Mouse (Mus musculus): Measurements from ENCODE around the gene Olfr74.

DNA sequence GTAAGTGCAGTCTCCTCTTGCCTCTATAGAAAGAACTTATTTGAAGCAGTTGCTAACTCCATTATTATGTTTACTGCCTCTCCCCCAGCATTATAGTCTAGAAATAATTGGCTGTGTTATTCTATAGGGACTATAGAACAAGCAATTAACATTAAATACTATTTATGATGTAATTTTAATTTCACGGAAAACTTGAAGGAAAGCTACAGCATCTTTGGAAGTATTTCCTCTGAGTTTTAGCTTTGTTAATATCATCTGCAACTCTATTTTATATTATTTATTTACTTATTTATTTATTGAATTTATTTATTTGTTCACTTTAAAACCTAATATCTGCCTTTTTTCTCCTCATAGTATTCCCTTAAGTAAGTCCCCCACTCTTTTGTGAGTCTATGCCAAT, 29.4 kb downstream of the Olfr74 start, which contains the start of gene Olfr1155:
- TF ChIP-seq EP300 (IDR thresholded peaks at IDR 0.05; ENCODE audit: low read depth): no peak
- TF ChIP-seq CTCF (IDR thresholded peaks at IDR 0.05; ENCODE audit: low read depth): no peak
